Mouse (Mus musculus) megakaryocyte progenitor cell, adult 5-6 weeks (primary cell): ENCODE results near the gene Kctd6. TPM values are rescaled to one million over a fixed set of nuclear protein-coding genes. Genes with fewer than 3 reads are reported as not detected.

ENCODE experiments used
- ATAC-seq: replicated peaks from 2 replicates; pipeline ENCODE4 v1.8.0; 2016; ENCODE audit warnings: mild to moderate bottlenecking, moderate TSS enrichment, inconsistent platforms; ENCODE audit not compliant: poor library complexity
- total RNA-seq, 2 experiments: library from RNA; stranded (forward) in 1 of 2; stranded (reverse) in 1 of 2; fragments of 157-497, 149-512 nt in 1 of 2; fragments of 200-1000 nt in 1 of 2; gene quantifications; 2 replicates each; pipeline versions ENCODE4 v1.2.3 to v1.2.4; 2015 to 2017

Gene Kctd6
- 4.2 and 4.7 TPM in 2 replicates for total RNA-seq (2015)
- total RNA-seq (2017) = 3.9 and 5.2 TPM in 2 replicates

DNA sequence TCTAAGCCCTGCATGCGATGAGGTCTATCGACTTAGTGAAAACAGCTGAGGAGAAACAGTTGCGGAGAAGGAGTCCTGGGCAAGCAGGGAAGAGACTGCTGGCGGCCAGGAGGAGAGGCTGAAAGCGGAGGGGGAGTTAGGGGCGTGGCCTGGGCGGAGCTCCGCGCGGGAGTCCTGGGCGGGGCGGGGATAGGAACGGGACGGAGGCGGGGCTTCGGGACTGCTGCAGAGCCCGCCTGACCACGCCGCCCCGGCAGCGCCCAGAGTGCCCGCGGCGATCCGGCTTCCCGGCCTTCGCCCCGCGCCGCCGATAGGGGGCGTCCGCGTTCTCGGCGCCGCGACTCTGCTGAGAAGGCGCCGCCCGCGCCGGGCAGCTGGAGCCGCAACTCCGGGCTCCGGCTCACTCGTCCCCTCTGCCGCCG is at the start of gene Kctd6:
Kctd6 (plus strand) TSS at position 338 of the 422 bp plus-strand sequence.
- ATAC-seq = peak; percentile 95

DNA sequence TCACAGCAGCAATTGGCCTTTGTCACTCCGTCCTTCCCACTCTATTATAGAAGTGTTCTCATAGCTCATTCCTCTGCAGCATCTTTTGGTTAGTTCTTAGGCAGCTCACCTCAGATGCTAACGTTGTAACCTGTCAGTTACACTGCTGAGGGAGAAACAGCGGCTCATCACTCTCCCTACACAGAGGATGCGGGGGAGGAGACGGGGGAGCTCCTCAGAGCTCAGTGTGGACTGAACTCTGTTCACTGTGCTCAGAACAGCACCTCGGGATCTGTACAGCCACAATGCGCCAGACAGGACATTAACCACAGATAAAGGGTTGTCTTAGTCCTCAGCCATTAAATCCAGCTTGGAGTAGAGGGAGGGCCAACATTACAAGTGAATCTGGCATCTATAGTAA is 49.5 kb upstream of the Kctd6 start:
- no peak for ATAC-seq

DNA sequence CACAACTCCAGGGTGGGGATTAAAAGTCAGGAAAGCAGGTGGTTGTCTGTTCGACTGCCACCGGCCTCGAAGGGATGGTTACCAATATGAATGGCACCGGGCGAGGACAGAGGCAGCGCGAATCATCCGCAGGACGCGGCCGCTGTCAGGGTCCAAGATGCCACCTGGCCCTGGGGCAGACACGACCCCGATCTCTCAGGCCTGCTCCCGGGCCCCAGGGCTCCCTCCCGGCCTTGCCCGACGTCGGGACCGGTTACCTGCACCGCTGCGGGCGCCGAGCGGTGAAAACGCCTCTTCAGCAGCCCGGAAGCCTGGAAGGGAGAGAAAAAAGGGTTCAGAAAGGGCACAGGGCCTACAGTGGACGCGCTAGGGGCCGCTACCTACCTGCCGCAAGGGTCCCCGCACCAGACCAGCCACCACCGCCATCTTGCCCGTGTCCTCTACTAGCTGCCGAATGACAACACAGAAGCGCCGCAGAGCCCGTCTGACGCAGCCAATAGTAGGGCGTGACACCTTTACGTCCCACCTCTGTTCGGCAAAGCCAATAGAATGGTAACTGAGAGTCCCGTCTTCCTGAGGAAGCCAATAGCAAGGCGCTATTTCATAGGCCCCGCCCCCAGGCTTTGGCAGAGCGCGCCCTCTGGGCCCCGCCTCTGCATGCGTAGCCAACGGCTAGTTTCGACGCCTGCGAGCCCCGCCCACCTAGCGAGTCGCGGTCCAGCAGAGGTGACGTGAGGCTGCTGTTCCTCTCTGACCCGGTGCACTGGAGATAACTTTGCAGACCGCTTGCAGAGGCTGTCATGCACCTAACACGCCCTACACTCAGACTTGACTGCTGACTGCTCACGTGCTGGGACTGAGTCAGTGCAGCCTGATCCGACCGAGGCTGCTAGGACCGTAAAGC is 41.2 kb upstream of the Kctd6 start, which contains the start of gene Pdhb:
Pdhb (minus strand) TSS at position 519 of the 904 bp plus-strand sequence.
- peak; percentile 88 for ATAC-seq

DNA sequence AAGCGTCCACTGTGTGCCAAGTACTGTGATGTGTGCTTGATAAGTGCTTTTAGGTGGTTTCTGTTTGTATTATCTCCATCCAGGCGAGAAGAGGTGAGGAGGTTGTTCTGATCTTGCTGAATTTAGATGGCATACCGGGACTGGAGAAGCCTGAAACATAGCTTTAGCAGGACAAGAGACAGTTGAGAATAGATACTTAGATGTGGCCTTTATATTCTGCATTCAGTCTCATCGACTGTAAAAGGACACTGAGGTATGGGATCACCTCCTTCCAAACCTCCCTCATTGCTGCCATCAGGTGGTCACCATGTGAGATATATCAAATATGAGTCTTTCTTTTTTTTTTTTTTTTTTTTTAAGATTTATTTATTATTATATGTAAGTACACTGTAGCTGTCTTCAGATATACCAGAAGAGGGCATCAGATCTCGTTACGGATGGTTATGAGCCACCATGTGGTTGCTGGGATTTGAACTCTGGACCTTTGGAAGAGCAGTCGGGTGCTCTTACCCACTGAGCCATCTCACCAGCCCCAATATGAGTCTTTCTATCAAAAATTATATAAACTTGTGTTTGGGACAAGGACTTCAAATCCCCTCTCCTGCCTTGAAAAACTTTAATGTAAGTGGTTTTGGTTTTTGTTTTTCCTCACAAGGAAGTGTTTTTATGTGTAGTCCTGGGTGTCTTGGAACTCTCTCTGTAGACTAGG is 40.2 kb upstream of the Kctd6 start:
- ATAC-seq = peak; percentile 32

DNA sequence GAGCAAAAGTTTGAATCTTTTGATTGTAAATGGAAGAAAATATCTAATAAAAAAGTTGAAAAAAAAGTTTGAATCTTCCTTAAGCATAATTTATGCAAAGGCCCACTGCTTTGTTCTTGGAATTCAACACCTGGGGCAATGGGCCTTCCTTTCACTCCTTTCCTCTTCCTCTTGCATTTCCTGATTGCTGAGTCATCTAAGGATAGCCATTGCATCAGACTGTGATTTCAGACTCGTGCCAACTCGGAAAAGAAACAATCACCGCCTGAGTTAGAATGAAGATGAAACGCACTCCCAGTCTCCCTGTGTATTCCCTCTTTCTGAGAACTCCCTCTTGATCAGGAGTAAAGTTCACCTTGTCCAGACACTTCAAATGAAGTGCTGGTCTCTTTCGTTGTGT is 39.3 kb upstream of the Kctd6 start:
- ATAC-seq = no peak

DNA sequence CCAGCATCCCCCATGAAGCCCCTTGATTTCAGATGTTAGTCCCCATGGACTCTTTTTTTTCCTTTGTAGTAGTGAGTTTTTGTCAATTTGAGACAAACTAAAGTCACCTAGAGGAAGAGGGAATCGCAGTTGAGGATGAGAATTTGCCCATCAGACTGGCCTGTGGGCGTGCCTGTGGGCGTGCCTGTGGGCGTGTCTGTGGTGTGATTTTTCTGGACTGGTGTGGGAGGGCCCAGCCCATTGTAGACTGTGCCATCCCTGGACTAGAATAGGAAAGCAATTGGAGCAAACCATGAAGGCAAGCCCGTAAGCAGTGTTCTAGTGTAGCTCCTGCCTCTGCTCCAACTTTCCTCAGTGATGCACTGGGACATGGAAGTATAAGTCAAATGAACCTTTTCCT is 37.7 kb upstream of the Kctd6 start:
- ATAC-seq = no peak

DNA sequence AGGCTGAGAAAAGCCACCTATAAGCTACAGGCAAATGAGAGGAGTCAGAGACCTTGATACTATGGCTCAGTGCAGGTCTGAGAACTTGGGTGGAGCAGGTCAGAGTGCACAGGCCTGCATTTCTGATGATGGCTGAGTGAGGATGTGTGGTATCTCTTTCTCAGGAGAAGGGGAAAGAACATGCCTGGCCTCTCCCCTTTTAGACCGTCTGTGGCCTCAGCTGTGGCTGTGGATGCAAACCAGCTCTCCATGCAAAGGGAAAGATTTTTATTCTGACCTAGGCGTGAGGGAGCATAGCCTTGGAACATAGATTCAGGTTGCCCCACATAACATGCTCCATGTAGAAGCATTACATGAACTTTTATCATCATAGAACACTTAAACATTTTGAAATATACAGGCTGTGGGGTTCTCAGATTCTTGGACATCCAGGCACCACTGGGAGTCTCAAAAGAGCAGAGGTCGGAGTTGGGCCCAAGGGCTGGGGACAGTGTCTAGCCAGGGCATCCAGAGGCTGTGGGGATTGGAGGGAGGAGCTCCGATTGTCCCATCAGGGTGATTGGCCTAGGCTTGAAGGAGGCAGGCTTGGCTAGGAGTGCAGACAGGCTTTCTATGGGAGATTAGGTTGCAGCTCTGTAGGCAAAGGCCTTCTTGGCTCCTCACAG is 33.4 kb upstream of the Kctd6 start:
- no peak for ATAC-seq

DNA sequence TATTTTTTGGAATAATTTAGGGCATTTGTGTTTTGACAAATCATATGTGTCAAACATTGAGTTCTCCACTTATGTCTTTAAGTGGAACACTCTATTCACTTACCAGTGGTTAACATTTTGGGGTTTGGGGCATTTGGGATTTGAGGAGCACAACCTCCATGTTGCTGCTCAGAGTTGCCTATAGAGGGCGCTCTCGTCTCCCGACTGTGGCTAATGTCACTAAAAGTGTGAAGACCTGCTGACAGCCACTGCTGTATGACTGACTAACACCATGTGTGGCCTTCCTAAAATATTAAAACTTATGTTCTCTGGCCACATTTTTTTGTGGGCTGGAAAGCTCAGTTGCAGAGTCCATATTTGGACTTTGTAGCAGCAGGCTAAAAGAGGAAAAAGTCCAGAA is 30.6 kb upstream of the Kctd6 start:
- peak; percentile 63; the same call in 1 of the 2 replicates for ATAC-seq

DNA sequence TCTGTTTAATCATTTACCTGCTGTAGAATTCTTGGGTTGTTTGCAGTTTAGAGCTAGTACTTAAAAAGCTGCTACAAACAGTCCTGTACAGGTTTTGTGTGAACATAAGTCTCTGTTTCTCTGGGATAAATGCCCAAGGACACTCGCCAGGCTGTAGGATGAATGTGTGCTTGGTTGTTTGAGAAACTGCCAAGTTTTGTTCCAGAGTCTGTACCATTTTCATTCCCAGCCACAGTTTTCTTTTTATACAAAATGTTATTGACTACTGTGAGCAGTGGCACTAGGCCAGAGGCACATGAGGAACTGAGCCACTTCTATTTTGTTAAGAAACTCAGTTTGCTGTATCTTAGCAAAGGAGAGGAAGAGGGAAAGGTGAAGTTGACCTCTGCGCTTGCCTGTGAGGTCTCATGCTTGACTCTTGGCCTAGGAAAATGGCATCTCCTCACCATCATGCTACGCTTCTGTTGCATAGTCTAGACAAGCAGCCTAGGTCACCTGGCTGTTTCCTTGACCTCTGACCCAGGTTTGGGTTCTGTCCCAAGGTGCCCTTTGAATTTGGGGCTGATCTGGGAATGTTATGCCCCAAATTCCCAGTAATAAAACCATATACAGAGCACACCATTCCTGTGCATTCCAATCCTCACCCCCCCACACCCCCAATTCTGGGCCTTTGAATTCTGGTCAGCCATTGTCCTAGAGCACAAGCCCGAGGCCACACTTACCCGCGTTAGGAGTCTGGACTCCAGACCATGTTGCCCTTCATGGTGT is 27.5 kb upstream of the Kctd6 start:
- no peak for ATAC-seq

DNA sequence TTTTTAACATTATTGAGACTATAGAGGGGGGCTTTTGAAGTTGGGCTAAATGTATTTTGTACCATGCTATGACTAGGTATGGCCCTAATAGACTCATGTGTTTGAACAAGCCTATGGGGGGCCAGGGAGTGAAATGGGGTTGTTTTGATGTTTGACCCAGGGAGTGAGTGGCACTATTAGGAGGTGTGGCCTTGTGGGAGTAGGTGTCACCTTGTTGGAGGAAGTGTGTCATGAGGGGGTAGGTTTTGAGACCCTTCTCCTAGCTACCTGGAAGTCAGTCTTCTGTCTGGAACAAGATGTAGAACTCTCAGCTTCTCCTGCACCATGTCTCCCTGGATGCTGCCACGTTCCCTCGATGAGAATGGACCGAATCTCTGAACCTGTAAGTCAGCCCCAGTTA is 23.4 kb upstream of the Kctd6 start:
- no peak for ATAC-seq

DNA sequence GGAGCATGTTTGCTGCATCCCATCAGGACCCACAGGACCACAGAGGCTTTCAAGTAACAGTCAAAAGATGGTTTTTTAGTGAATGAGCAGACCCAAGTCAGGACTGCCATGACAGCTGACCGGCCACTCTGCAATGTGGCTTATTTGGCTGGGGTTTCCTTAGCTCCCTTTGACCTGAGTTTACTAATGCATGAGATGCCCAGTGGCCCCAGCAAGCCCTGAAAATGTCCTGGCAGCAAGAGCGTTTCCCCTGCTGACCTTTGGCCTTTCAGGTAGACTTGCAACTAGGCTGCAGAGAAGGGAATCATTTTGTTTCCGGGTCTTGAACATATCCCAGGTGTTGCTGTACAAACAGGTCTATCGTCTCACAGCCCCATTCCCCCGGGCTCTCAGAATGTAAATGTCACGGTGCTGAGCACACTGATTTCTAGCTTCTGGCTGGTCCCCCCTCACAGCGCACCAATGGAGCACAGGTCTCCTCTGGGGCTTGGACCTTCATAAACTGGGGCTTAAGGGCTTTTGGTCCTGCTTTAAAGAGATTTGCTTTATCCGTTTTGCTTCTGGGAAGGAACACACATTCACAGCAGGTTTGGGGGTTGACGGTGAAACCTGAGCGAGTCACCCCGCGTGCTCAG is 22.5 kb upstream of the Kctd6 start:
- ATAC-seq = no peak

DNA sequence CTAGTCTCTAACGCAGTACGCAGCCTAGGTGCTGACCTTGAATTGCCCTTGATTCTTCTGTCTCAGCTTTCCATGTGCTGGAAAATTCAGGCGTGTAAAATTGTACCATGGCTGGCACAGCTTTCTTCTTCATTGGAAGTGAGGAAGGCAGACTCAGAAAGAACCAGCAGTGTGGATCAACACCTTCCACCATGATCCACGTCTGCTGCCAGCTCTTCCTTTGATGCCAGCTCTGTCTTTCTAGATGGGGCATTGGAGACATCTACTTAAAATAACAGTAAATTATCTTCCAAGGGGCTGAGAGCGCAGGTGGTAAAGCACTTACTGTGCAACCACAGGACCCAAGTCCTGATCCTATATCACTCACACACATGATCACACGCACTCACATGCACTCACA is 21.2 kb upstream of the Kctd6 start:
- no peak for ATAC-seq

DNA sequence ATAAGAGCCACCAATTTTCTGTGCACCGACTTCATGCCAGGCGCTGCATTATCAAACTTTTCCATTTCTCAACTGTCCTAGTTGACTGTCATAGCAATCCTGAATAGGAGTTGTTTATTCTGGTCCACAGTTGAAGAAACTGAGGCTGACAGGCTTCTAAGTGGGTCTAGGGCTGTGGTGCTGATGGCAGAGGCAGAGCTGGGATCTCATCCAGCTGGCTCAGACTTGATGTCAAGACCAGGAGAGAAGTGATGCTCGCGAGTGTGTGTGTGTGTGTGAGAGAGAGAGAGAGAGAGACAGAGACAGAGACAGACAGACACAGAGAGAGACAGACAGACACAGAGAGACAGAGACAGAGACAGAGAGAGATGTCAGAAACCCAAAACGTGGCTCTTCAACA is 13.2 kb upstream of the Kctd6 start:
- ATAC-seq = no peak

DNA sequence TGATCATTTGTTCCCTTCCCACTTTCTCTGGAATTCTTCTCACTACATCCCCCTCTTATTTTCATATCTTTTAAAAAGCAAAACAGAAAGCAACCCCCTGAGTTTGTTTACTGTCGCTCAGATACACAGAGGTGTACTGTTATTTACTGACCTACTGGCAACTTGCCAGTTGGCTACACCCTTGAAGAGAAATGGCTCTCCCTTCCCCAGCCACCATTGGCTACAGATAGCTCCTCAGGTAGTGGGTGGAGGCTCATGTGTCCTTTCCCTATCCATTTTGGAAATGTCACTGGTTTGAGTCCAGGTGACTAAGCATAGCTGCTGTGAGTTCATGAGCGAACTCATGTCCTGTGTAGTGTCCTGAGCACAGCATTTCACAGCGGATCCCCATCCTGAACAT is 12.2 kb upstream of the Kctd6 start:
- no peak for ATAC-seq

DNA sequence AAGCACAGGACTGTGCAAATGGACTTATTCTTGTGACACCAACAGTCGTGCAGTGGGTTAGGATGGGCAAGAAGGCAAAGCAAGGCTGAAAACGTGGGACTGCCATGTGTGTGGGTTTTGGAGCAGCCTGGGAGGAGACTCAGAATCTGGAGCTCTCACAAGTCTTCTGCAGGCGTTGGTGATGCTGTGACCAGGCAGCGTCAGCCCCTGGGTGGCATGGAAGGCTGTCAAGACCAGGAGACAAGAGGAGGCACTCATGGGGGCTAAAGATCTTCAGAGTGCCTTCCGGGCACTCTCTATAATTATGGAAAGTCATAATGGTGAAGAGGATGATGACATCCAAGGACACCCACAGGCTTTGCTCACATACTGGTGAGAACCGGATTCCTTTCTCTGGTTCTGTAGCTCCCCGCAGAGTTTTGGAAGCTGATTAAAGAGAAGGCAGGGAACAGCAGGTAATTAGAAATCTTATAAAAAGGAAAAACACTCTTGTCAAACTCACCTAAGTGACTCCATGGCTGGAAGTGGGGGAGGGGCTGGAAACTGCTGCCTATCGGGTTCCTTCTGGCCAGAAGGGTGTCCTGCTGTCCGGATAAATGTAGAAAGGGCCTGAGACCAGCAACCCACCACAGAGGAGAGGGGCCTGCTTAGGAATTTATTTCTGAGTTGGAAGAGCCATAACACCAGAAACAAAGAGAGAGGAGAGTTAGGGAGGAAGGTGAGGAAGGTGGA is 7.6 kb upstream of the Kctd6 start:
- no peak for ATAC-seq

DNA sequence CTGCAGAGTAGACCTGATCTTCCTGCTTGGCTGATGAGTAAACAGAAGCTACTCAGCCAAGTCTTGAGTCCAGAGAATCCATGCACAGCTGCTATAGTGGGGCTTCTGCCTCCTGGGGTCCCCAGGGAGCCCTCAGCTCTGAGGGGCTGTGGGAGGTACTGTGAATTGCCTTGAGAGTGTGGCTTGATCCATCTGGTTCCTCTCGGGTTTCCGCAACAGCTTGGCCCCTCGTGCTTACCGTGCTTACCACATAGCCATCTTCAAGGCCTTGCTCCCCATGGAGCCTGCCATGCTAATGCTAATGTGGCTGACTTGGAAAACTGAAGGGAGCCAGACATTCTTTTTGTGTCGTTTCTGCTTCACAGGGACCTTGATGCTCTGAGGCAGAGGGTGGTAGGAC is 6.8 kb upstream of the Kctd6 start:
- no peak for ATAC-seq

DNA sequence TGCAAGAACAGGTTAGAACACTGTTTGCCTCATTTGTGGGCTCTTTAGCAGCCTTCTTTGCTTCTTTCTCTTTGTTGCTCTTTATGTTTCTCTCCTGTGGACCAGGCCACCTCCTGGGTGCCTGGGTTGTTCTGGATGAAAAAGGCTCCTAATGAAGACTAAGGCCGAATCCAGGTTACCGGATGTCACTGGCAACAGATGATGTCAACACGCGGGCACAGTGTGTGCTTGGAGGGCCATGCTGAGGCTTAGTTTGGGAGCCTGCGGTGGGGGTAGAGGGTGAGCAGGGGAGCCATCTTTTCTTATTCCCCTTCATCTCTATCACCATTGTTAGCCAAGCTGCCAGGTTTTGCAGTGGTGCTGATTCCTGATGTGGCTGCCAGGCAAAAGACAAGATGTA is 6.4 kb upstream of the Kctd6 start:
- ATAC-seq = no peak

DNA sequence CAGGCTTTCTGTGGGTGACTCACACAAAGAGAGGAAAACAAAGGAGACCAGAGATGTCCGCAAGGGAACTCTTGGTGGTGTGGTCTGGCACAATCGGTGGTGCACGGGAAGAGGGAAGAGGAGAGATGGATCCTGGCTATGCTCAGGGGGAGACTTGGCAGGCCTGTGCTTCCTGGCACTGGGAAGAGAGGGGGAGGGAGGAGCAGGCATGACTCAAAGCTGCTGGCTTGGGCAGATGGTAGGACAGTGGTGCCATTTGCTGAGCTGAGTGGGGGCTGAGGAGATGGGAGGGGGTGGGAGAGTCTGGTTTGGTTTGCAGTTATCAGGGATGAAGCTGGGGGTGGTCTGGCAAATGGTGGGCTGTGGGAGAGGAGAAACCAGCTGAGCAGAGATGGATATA is 5.1 kb upstream of the Kctd6 start:
- ATAC-seq = no peak

DNA sequence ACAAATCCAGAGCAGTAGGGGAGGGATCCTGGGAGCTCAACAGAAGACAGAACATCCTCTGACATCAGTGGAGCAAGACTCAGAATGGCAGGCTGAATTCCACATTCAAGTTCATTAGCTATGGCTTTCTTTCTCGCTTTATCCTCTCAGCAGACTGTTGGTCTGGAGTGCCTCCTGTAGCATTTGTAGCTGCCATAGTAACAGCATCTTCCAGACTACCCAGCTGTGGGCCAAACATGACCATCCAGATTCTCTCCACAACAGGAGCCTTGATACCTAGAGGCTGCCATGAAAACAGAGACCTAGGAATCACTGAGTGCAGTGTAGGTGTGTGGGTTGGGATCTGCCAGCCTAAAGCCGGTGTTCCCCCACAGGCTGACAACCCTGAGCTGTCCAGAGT is 4.0 kb upstream of the Kctd6 start:
- no peak for ATAC-seq

DNA sequence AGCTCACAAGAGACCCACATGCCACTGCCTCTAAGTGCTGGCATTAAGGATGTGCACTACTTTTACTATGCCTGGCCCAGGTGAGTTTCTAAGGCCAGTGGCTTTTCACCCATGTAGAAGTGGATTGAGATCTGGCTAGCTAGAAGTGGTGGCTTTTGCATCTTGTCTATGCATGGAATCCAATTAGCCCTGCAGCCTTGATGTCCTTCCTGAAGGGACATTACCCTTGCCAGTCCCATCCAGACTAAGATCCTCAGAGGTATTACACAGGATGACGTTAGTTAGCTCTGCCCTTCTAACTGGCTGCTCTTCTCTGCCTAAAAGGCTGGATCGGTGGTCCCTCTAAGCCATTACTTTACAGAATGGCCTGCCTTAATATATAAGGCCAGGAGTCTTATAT is 944 bp upstream of the Kctd6 start:
- ATAC-seq = no peak
